Mouse (Mus musculus) left cerebral cortex, postnatal 14 days (tissue): ENCODE results near the gene Olfr307. TPM values are rescaled to one million over a fixed set of nuclear protein-coding genes. Genes with fewer than 3 reads are reported as not detected.
"Not testable (repeated sequence)": the region's sequence is repeated elsewhere in the genome, so short reads cannot be mapped to it uniquely, and the experiment has no call there.

Source experiments
- DNase-seq, 2 experiments: peaks; one replicate each; pipeline ENCODE4 v3.0.0; 2021 to 2022; ENCODE audit warnings: low spot score in 2 of 2, mixed read lengths in 1 of 2
- intact Hi-C: fragments of 180-260 bp; cut with DNase I; formaldehyde crosslinking; loops from one replicate; pipeline ENCODE4 v1.15.1; 2025
- long read RNA-seq, 2 experiments: library from polyadenylated mRNA; stranded (forward); transcript quantifications; one replicate each; pipeline ENCODE4 v2.0.0; 2021
- microRNA-seq, 2 experiments: library from miRNA; unstranded; fragments of <30 nt; microRNA quantifications; one replicate each; pipeline ENCODE4 v1.2.0; 2022
- total RNA-seq, 2 experiments: library from RNA; stranded (reverse); gene quantifications; 2 replicates each; pipeline ENCODE4 v1.2.3; 2021

Olfr307 gene
- not detected for total RNA-seq
- long read RNA-seq, experiment 1, result 0 reads
- long read RNA-seq, experiment 2, result 0 reads

DNA sequence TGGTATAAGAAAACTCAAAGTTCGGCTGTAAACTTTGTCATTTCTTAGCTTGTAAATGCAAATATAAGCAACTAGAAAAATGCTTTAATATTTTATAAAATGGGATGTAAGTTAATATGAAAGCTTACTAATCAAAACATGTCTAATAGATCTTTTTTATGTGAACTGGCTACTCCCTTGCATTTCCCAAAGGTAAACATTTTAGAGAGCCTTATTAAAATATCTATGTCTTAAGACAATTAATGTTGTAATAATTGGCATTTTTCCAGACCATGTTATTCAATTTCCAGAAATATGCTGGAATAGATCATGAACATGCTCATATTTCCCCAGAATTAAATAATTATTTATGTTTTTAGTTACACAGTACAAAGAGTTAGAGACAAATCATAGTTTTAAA is at the start of gene Olfr307:
TSS of gene Olfr307 (minus strand) at position 101 of the 400 bp plus-strand sequence.
- intact Hi-C loops, result no loop called here
- no peak for DNase-seq

DNA sequence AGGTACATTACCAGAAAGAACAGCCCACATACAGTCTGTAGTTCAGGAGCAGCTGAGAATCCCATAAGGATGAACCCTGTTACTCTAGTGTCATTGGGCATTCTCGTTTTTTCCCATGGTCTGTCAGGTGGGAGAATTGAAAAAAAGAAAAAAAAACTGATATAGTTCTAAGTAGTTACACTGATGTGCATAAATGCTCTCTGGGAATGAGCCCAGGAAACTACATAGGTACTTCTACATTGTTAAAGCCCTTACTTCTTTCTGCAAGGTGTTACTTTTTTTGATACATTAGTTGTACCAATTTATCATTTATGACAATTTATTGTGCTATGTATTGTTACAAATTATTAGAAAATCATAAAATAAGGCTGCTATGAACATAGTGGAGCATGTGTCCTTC is 49.2 kb upstream of the Olfr307 start, which contains the start of gene Olfr304:
TSS of gene Olfr304 (minus strand) at position 101 of the 400 bp plus-strand sequence.
- intact Hi-C loops, result no loop called here
- DNase-seq, result no peak

DNA sequence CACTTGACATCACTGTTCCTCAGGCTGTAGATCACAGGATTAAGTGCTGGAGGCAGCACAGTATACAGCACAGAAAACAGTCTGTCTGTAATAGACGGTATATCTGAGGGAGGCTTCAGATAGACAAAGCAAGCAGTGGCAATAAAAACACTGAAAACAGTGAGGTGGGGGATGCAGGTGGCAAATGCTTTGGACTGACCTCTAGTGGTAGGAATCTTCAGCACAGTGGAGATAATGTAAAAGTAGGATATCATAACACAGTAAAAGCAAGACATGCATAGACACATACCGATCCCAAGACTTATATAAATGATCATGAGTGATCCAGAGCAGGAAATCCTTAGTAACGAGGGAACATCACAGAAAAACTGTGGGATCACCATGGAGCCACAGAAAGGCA is 48.4 kb upstream of the Olfr307 start:
- DNase-seq, result no peak
- intact Hi-C loops, result no loop called here

DNA sequence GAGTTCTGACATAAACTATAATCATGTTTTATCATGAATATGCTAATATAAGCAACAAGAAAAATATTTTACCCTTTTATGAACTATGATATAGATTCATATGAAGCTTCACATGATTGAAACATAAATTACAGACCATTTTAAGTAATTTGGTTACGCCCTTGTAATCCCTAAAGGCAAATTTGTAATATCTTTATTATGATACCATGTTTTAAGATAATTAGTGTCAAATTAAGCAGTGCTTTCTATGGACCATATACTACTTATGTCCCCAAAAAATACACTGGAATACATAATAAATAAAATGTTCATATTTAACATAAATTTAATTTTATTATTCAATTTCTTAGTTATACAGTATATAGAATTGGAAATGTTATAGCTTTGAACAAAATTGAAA is 29.4 kb upstream of the Olfr307 start, which contains the start of gene Olfr305:
TSS of gene Olfr305 (minus strand) at position 101 of the 400 bp plus-strand sequence.
- intact Hi-C loops, result no loop called here

DNA sequence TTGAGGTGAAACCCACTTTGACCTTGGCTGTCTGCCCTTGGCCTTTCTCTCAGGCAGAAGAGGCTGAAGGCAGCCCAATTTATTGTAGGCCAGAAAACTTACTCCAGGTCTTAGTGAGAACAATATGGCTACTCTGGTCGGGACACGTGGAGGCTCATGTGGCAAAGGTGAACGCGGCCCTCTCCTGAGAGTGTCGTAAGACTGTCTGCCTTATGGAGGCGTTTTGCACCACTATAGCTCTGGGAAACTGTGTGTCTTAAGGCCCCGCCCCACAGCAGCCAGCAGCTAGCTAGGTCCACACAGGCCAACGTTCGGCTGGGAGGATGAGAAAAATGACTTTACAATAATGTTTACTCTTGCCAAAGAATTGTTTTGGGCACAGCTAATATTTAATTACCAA is 8.9 kb upstream of the Olfr307 start:
- intact Hi-C loops, DNase-seq: not testable (repeated sequence)

More for the DNA sequence above, 29.4 kb upstream of the Olfr307 start, which contains the start of gene Olfr305:
- DNase-seq, result no peak

DNA sequence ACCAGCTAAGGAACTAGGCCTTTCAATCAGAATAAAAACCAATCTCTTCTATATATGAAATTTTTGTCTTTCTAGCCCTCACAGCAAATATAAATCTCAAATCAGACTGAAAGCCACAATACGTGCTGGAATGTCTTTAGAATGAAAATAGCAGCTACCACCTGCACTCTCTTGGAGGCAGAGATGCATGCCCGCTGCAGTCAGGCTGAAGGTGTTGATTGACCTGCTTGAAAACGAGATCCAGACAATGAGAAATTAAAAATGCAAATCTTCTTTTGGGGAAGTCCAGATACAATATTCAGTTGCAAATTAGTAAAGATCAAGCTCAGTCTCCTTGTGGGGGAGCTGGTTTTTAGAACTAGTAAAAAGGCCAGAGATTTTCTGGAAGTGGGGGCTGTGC is 6.9 kb upstream of the Olfr307 start:
- intact Hi-C loops, result no loop called here
- no peak for DNase-seq

DNA sequence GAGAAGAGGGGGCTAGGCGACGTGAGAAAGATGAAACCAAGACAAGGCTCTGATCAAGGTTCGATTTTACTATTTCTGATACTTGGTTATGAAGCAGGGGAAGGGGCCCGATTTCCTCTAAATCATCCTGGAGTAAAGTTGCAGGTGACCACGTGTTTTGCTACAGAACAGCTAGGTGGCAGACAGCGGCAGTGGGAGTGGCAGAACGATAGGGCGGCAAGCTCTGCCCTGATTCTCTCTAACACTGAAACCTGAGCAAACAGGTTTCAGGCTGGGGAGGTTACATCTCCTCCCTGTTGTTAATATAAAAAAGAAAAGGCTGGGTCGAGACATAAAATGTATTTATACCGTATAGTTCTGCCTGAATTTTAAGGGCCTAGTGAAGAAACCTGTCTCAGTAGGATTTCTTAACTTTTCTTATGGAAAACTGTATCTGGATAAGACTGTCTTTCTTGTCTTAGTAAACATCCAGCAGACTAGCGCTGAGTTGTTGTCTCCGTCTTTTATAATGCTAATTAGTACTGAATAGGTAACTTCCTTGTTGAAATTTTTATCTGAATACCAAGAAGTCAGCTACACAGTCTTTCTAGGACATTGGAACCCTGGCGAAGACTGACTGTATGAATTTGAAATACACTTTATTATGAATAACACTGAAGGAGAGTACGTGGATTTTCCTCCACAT is 5.6 kb upstream of the Olfr307 start:
- intact Hi-C loops, result no loop called here
- DNase-seq, result no peak

DNA sequence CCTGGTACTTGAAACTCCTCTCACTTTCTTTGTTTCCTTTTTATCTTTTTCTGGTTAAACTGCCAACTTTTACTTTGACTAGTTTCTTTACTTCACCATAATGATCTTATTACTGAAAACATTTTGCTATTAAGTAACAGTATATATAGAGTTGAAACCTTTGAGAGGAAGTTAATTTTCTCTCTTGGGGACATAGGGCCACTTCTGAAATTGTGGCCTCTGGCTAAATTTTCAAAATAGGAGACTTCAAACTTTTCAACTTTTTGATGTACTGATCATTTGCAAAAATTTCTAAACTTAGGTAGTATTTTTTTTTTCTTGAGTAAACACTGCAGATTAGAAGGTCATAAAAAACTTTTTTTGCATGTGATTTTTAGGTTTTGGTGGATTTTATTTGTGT is 11.9 kb downstream of the Olfr307 start, which contains the start of gene Olfr308:
TSS of gene Olfr308 (minus strand) at position 101 of the 400 bp plus-strand sequence.
- intact Hi-C loops, result no loop called here

DNA sequence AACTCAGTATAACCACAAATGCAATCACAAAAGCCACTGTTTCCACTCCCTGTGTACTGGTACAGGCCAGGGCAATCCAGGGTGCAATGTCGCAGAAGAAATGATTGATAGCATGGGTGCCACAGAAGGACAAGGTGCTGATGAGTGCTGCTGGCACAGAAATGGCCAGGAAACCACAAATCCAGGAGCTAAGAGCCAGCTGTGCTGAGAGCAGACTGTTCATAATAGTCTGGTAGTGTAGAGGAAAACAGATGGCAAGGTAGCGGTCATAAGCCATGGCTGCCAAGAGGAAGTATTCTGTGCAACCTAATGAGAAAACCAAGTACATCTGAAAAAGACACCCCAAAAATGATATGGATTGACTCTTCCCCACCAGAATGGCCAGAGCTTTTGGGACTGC is 16.1 kb downstream of the Olfr307 start:
- DNase-seq, result no peak
- intact Hi-C loops, result no loop called here

More for the DNA sequence above, 11.9 kb downstream of the Olfr307 start, which contains the start of gene Olfr308:
- DNase-seq, result no peak

DNA sequence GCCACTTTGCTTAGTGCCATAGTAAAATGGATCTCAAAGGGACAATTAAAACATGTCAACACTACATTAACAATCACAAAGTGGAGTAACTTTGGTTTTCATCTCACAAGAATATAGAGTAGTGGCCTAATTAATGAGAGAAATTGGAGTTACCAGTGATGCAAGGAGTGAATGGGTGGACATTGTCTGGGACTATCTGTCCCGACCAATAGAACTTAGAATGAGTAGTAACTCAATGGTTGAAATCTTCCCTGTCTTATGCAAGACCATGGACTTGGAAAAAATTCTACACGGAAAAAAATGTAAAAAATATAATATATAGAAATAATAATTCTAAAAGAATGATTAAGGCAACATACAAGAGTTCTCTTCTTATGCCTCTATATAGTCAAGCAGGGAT is 23.8 kb downstream of the Olfr307 start, which contains the start of gene Olfr309:
TSS of gene Olfr309 (minus strand) at position 101 of the 400 bp plus-strand sequence.
- no peak for DNase-seq
- intact Hi-C loops, result no loop called here

Small RNA genes lying within 50 kb of the gene (microRNA-seq; reads per million reads assigned to microRNA genes)
- gene Gm23192, result 0 reads per million in 2 experiments

Other genes with a start within 250 kb of the Olfr307 start
- gene Vmn2r75, start 165.8 kb downstream of the Olfr307 start, total RNA-seq, result not detected
- not detected for gene Vmn2r76, start 91.3 kb downstream of the Olfr307 start, total RNA-seq
- gene Olfr310, start 60.4 kb downstream of the Olfr307 start, total RNA-seq, result not detected
- gene Olfr309, start 23.9 kb downstream of the Olfr307 start, total RNA-seq, result not detected
- gene Olfr308, start 12.0 kb downstream of the Olfr307 start, total RNA-seq, result not detected
- gene Olfr305, start 29.3 kb upstream of the Olfr307 start, total RNA-seq, result not detected
- gene Olfr304, start 49.1 kb upstream of the Olfr307 start, total RNA-seq, result not detected
- gene Olfr303, start 60.2 kb upstream of the Olfr307 start, total RNA-seq, result not detected
- not detected for gene Olfr301, start 66.3 kb upstream of the Olfr307 start, total RNA-seq
- not detected for gene Olfr299, start 122.3 kb upstream of the Olfr307 start, total RNA-seq
- gene Olfr298, start 154.9 kb upstream of the Olfr307 start, total RNA-seq, result not detected
- not detected for gene Olfr297, start 182.4 kb upstream of the Olfr307 start, total RNA-seq
- gene Olfr295, start 246.3 kb upstream of the Olfr307 start, total RNA-seq, result not detected